Mouse (Mus musculus) kidney, postnatal 0 days (tissue): ENCODE results near the gene Stx5a. TPM values are rescaled to one million over a fixed set of nuclear protein-coding genes. Genes with fewer than 3 reads are reported as not detected.

ENCODE experiments used
- ATAC-seq: fragments of 200-750 bp; cut with Nextera tagmentation; replicated peaks from 2 replicates; pipeline ENCODE4 v1.8.0; 2017; ENCODE audit warnings: low read depth, moderate number of reproducible peaks, moderate TSS enrichment, moderate library complexity; ENCODE audit not compliant: low FRiP score
- DNase-seq: peaks from one replicate; pipeline ENCODE4 v3.0.0-alpha.2; 2016; ENCODE audit warnings: low spot score
- H3K27ac ChIP-seq: fragments of 300-500 bp; sonication (generic); 2 replicates; pipeline ENCODE4 v1.5.1; 2014; ENCODE audit warnings: mild to moderate bottlenecking
- H3K27me3 ChIP-seq: fragments of 300-500 bp; sonication (generic); 2 replicates; pipeline ENCODE4 v1.6.1; 2014; ENCODE audit warnings: low read length, mixed read lengths; ENCODE audit not compliant: insufficient read depth
- H3K36me3 ChIP-seq: fragments of 300-500 bp; sonication (generic); 2 replicates; pipeline ENCODE4 v1.6.1; 2014; ENCODE audit warnings: low read length, mixed read lengths; ENCODE audit not compliant: insufficient read depth
- H3K4me1 ChIP-seq: fragments of 300-500 bp; sonication (generic); replicated peaks from 2 replicates; pipeline ENCODE4 v1.6.1; 2014; ENCODE audit warnings: antibody characterized with exemption, low read length, mixed read lengths; ENCODE audit not compliant: insufficient read depth
- H3K4me2 ChIP-seq: fragments of 300-500 bp; sonication (generic); 2 replicates; pipeline ENCODE4 v1.6.1; 2014; ENCODE audit warnings: mild to moderate bottlenecking, low read length, moderate library complexity, mixed read lengths
- H3K4me3 ChIP-seq: fragments of 300-500 bp; sonication (generic); replicated peaks from 2 replicates; pipeline ENCODE4 v1.5.1; 2014; ENCODE audit warnings: low read depth, low read length
- H3K9ac ChIP-seq: fragments of 300-500 bp; sonication (generic); 2 replicates; pipeline ENCODE4 v1.6.1; 2014; ENCODE audit warnings: low read depth, low read length
- H3K9me3 ChIP-seq: fragments of 300-500 bp; sonication (generic); replicated peaks from 2 replicates; pipeline ENCODE4 v1.6.1; 2016; ENCODE audit warnings: low read length, inconsistent platforms, mixed read lengths
- CTCF ChIP-seq: IDR thresholded peaks from 2 replicates; pipeline ENCODE4 v1.5.1; 2016; ENCODE audit warnings: antibody characterized with exemption, low read depth, mild to moderate bottlenecking, moderate library complexity
- WGBS: fragments of 180-500 bp; shearing (Covaris S2); extraction: QIAGEN DNeasy Blood & Tissue Kit; methylation state at CpG from one replicate; pipeline ENCODE4 v1.1.7; 2014; 5-methylcytosine and 5-hydroxymethylcytosine counted together
- polyA plus RNA-seq: library from polyadenylated mRNA; unstranded; fragments of >200 nt; fragmentation: Nextera tagmentation; extraction: Ambion mirVana; gene quantifications from 2 replicates; pipeline ENCODE4 v1.2.1, GENCODE M21; 2015

Gene Stx5a
- 105 and 115 TPM in 2 replicates for polyA plus RNA-seq

- WGBS = under 1% methylated on average over 36 of the region's 36 CpGs
Observed at GRCm38 (mm10) chr19:8741243-8741869, at the start of gene Stx5a. TSS of gene Stx5a (plus strand) at chr19:8741413.

GRCm38 (mm10) chr19:8691871-8692539, 49.2 kb upstream of the Stx5a start:
- no peak for TF ChIP-seq CTCF
- ATAC-seq (no peak), DNase-seq (no peak)
- Histone ChIP-seq H3K9me3 (no peaks in the 10 kb centered on the region), H3K9ac (no peak overlapping the region), H3K4me1 (no peaks in the 10 kb centered on the region), H3K4me3 (no peak overlapping the region), H3K27ac (no peak overlapping the region), H3K4me2 (no peak overlapping the region), H3K36me3 (no peaks in the 10 kb centered on the region), H3K27me3 (no peaks in the 10 kb centered on the region)
- 58% methylated on average over 9 of the region's 9 CpGs for WGBS

More at GRCm38 (mm10) chr19:8741243-8741869, at the start of gene Stx5a:
- Histone ChIP-seq H3K9me3 (no peaks in the 10 kb centered on the region), H3K4me2 (peak within 1 kb of the TSS; percentile 98), H3K4me3 (peak within 1 kb of the TSS; percentile 68), H3K27ac (peak within 1 kb of the TSS; percentile 97), H3K9ac (peak within 1 kb of the TSS; percentile 81), H3K4me1 (peaks cover 12% of the 10 kb centered on the region; the same call in 1 of the 2 replicates), H3K36me3 (peaks cover 31% of the 10 kb centered on the region), H3K27me3 (no peaks in the 10 kb centered on the region)
- DNase-seq (peak; percentile 99), ATAC-seq (peak; percentile 96)
- no peak for TF ChIP-seq CTCF

GRCm38 (mm10) chr19:8692740-8693139, 48.5 kb upstream of the Stx5a start:
- no peak overlapping the region for H3K4me2 ChIP-seq
- no peak for DNase-seq
- H3K9ac ChIP-seq = no peak overlapping the region
- H3K27me3 ChIP-seq = no peaks in the 10 kb centered on the region
- H3K4me3 ChIP-seq = no peak overlapping the region
- ATAC-seq = no peak
- no peaks in the 10 kb centered on the region for H3K9me3 ChIP-seq
- no peaks in the 10 kb centered on the region for H3K4me1 ChIP-seq
- no peak for TF ChIP-seq CTCF
- H3K27ac ChIP-seq = no peak overlapping the region
- 75% methylated on average over 5 of the region's 5 CpGs for WGBS
- no peaks in the 10 kb centered on the region for H3K36me3 ChIP-seq

GRCm38 (mm10) chr19:8695330-8695729, 45.9 kb upstream of the Stx5a start:
- Histone ChIP-seq H3K9ac (no peak overlapping the region), H3K27me3 (no peaks in the 10 kb centered on the region), H3K27ac (no peak overlapping the region), H3K4me3 (no peak overlapping the region), H3K9me3 (no peaks in the 10 kb centered on the region), H3K4me1 (no peaks in the 10 kb centered on the region), H3K4me2 (no peak overlapping the region), H3K36me3 (no peaks in the 10 kb centered on the region)
- DNase-seq = peak; percentile 29
- WGBS = 51% methylated on average over 6 of the region's 6 CpGs
- peak; percentile 62 for TF ChIP-seq CTCF
- peak; percentile 62 for ATAC-seq

- no peak overlapping the region for H3K27ac ChIP-seq
Observed at GRCm38 (mm10) chr19:8699652-8700051, 41.6 kb upstream of the Stx5a start.

GRCm38 (mm10) chr19:8702458-8702857, 38.8 kb upstream of the Stx5a start:
- WGBS = 40% methylated on average over 3 of the region's 3 CpGs
- H3K36me3 ChIP-seq = peaks cover 8% of the 10 kb centered on the region
- no peak overlapping the region for H3K4me3 ChIP-seq
- no peaks in the 10 kb centered on the region for H3K27me3 ChIP-seq
- DNase-seq (peak; percentile 45), ATAC-seq (0 out of 2 replicates have a peak, but pooled peaks have one; percentile 39)
- peak overlapping the region; percentile 50; the same call in 1 of the 2 replicates for H3K27ac ChIP-seq
- H3K4me1 ChIP-seq = peaks cover 3% of the 10 kb centered on the region; the same call in 1 of the 2 replicates
- H3K4me2 ChIP-seq = no peak overlapping the region
- TF ChIP-seq CTCF = peak; percentile 33; the same call in 1 of the 2 replicates
- no peaks in the 10 kb centered on the region for H3K9me3 ChIP-seq
- H3K9ac ChIP-seq = no peak overlapping the region

More at GRCm38 (mm10) chr19:8699652-8700051, 41.6 kb upstream of the Stx5a start:
- H3K9me3 ChIP-seq = no peaks in the 10 kb centered on the region
- no peak overlapping the region for H3K9ac ChIP-seq
- no peak for ATAC-seq
- TF ChIP-seq CTCF = 0 out of 2 replicates have a peak, but pooled peaks have one; percentile 22
- H3K4me3 ChIP-seq = no peak overlapping the region
- H3K4me2 ChIP-seq = no peak overlapping the region
- no peak for DNase-seq
- peaks cover 3% of the 10 kb centered on the region; the same call in 1 of the 2 replicates for H3K4me1 ChIP-seq
- H3K36me3 ChIP-seq = no peaks in the 10 kb centered on the region
- no peaks in the 10 kb centered on the region for H3K27me3 ChIP-seq
- WGBS = 79% methylated on average over 9 of the region's 9 CpGs
